Mouse (Mus musculus) ES-Bruce4 (cell line): Measurements from ENCODE around the gene Ufd1.

Experiments used
- CTCF ChIP-seq: IDR thresholded peaks from one replicate; pipeline ENCODE4 v1.8.1; 2011; ENCODE audit warnings: low read depth, low read length
- EP300 ChIP-seq: IDR thresholded peaks from 2 replicates; pipeline ENCODE4 v1.6.1; 2011; ENCODE audit warnings: low read depth, low read length; ENCODE audit not compliant: insufficient read depth
- POLR2A ChIP-seq: IDR thresholded peaks from one replicate; pipeline ENCODE4 v1.8.1; 2011; ENCODE audit warnings: low read length; ENCODE audit not compliant: insufficient read depth

DNA sequence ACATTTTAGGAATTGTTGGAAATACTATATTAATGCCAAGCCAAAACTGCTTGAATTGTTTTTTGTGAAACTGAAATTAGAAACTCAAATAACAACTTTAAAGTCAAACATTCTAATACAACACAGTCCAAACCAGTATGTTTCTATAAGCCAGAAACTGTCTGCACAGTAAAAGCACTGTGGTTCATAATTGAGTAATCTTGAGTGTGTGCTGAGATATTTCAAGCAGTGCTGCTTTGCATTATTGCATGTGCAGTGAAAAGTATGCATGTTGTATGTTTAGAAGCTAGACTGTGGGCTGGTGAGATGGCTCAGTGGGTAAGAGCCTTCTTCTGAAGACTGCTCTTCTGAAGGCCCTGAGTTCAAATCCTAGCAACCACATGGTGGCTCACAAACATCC is 72.5 kb downstream of the Ufd1 start:
- no peak for TF ChIP-seq CTCF
- no peak for TF ChIP-seq POLR2A
- no peak for TF ChIP-seq EP300
